Mouse (Mus musculus) heart, embryonic 16.5 days (tissue): ENCODE results near the gene Cux2. TPM values are rescaled to one million over a fixed set of nuclear protein-coding genes. Genes with fewer than 3 reads are reported as not detected.

ENCODE experiments used
- ATAC-seq: fragments of 200-750 bp; cut with Nextera tagmentation; replicated peaks from 2 replicates; pipeline ENCODE4 v1.8.0; 2017; ENCODE audit warnings: moderate number of reproducible peaks; ENCODE audit not compliant: insufficient read depth, low FRiP score; ENCODE audit errors: extremely low read depth
- H3K27ac ChIP-seq: fragments of 300-500 bp; sonication (generic); 2 replicates; pipeline ENCODE4 v1.5.1; 2014; ENCODE audit warnings: mild to moderate bottlenecking, low read length, control low read depth, moderate library complexity
- H3K27me3 ChIP-seq: fragments of 300-500 bp; sonication (generic); 2 replicates; pipeline ENCODE4 v1.6.1; 2014; ENCODE audit warnings: low read length, mixed read lengths; ENCODE audit not compliant: control insufficient read depth, insufficient read depth
- H3K36me3 ChIP-seq: fragments of 300-500 bp; sonication (generic); 2 replicates; pipeline ENCODE4 v1.6.1; 2014; ENCODE audit not compliant: control insufficient read depth, insufficient read depth
- H3K4me1 ChIP-seq: fragments of 300-500 bp; sonication (generic); 2 replicates; pipeline ENCODE4 v1.6.1; 2014; ENCODE audit warnings: low read length, mixed read lengths; ENCODE audit not compliant: control insufficient read depth, insufficient read depth
- H3K4me2 ChIP-seq: fragments of 300-500 bp; sonication (generic); 2 replicates; pipeline ENCODE4 v1.6.1; 2014; ENCODE audit warnings: low read depth, mild to moderate bottlenecking, control low read depth, low read length
- H3K4me3 ChIP-seq: fragments of 300-500 bp; sonication (generic); 2 replicates; pipeline ENCODE4 v1.5.1; 2014; ENCODE audit warnings: mild to moderate bottlenecking, control low read depth, low read length
- H3K9ac ChIP-seq: fragments of 300-500 bp; sonication (generic); 2 replicates; pipeline ENCODE4 v1.6.1; 2014; ENCODE audit warnings: low read length, control low read depth
- H3K9me3 ChIP-seq: fragments of 300-500 bp; sonication (generic); replicated peaks from 2 replicates; pipeline ENCODE4 v1.6.1; 2016; ENCODE audit warnings: low read length; ENCODE audit not compliant: control insufficient read depth
- WGBS: fragments of 180-500 bp; shearing (Covaris S2); extraction: QIAGEN DNeasy Blood & Tissue Kit; methylation state at CpG from one replicate; pipeline ENCODE4 v1.1.7; 2014; 5-methylcytosine and 5-hydroxymethylcytosine counted together
- polyA plus RNA-seq: library from polyadenylated mRNA; unstranded; fragments of >200 nt; fragmentation: Nextera tagmentation; extraction: Ambion mirVana; gene quantifications from 2 replicates; pipeline ENCODE4 v1.2.1, GENCODE M21; 2015

The Cux2 gene
- polyA plus RNA-seq, 1 experiment from 2014 or later, result 3.0 TPM

- Histone ChIP-seq H3K9me3 (peaks cover 3% of the 10 kb centered on the region), H3K4me1 (peaks cover 5% of the 10 kb centered on the region; the same call in 1 of the 2 replicates), H3K36me3 (peaks cover 8% of the 10 kb centered on the region), H3K4me3 (no peak overlapping the region), H3K27me3 (no peaks in the 10 kb centered on the region), H3K27ac (no peak overlapping the region), H3K4me2 (no peak overlapping the region), H3K9ac (no peak overlapping the region)
- WGBS, result 74% methylated on average over 19 of the region's 19 CpGs
- ATAC-seq, result no peak
Measured at GRCm38 (mm10) chr5:122032471-122033166, 17.3 kb downstream of the Cux2 start.

GRCm38 (mm10) chr5:122031146-122031545 is 18.8 kb downstream of the Cux2 start:
- Histone ChIP-seq H3K9ac (no peak overlapping the region), H3K27me3 (no peaks in the 10 kb centered on the region), H3K36me3 (peaks cover under 1% of the 10 kb centered on the region; the same call in 1 of the 2 replicates), H3K9me3 (no peaks in the 10 kb centered on the region), H3K4me3 (no peak overlapping the region), H3K4me1 (peaks cover 5% of the 10 kb centered on the region; the same call in 1 of the 2 replicates), H3K4me2 (no peak overlapping the region), H3K27ac (no peak overlapping the region)
- whole genome bisulfite sequencing, result 67% methylated on average over 12 of the region's 12 CpGs
- no peak for ATAC-seq

- Histone ChIP-seq H3K27me3 (no peaks in the 10 kb centered on the region), H3K36me3 (no peaks in the 10 kb centered on the region), H3K9me3 (no peaks in the 10 kb centered on the region), H3K4me2 (no peak overlapping the region), H3K4me3 (no peak overlapping the region), H3K4me1 (peaks cover 5% of the 10 kb centered on the region; the same call in 1 of the 2 replicates), H3K9ac (no peak overlapping the region), H3K27ac (no peak overlapping the region)
- ATAC-seq, result no peak
- 54% methylated on average over 9 of the region's 11 CpGs for WGBS
Measured at GRCm38 (mm10) chr5:122030640-122031039, 19.3 kb downstream of the Cux2 start.

- Histone ChIP-seq H3K27ac (no peak overlapping the region), H3K4me3 (no peak overlapping the region), H3K9ac (no peak overlapping the region), H3K36me3 (no peaks in the 10 kb centered on the region), H3K4me2 (no peak overlapping the region), H3K4me1 (peaks cover 5% of the 10 kb centered on the region; the same call in 1 of the 2 replicates), H3K9me3 (peaks cover 10% of the 10 kb centered on the region), H3K27me3 (no peaks in the 10 kb centered on the region)
- no peak for ATAC-seq
- whole genome bisulfite sequencing, result 73% methylated on average over 9 of the region's 9 CpGs
Measured at GRCm38 (mm10) chr5:122026771-122027170, 23.1 kb downstream of the Cux2 start.

GRCm38 (mm10) chr5:122026284-122026683 is 23.6 kb downstream of the Cux2 start:
- WGBS, result 53% methylated on average over 7 of the region's 7 CpGs
- H3K4me2 ChIP-seq, result no peak overlapping the region
- no peaks in the 10 kb centered on the region for H3K36me3 ChIP-seq

GRCm38 (mm10) chr5:122025117-122025516 is 24.8 kb downstream of the Cux2 start:
- Histone ChIP-seq H3K4me2 (no peak overlapping the region), H3K4me1 (no peaks in the 10 kb centered on the region), H3K36me3 (no peaks in the 10 kb centered on the region), H3K27me3 (no peaks in the 10 kb centered on the region), H3K9me3 (peaks cover 10% of the 10 kb centered on the region), H3K9ac (no peak overlapping the region), H3K27ac (no peak overlapping the region), H3K4me3 (no peak overlapping the region)
- WGBS, result 88% methylated on average over 11 of the region's 11 CpGs
- ATAC-seq, result no peak

More at GRCm38 (mm10) chr5:122026284-122026683, 23.6 kb downstream of the Cux2 start:
- Histone ChIP-seq H3K9ac (no peak overlapping the region), H3K9me3 (peaks cover 10% of the 10 kb centered on the region), H3K4me3 (no peak overlapping the region), H3K27ac (no peak overlapping the region), H3K4me1 (peaks cover under 1% of the 10 kb centered on the region; the same call in 1 of the 2 replicates), H3K27me3 (no peaks in the 10 kb centered on the region)
- no peak for ATAC-seq

- no peak overlapping the region for H3K27ac ChIP-seq
- no peak overlapping the region for H3K4me2 ChIP-seq
- no peaks in the 10 kb centered on the region for H3K4me1 ChIP-seq
- H3K4me3 ChIP-seq, result no peak overlapping the region
- no peaks in the 10 kb centered on the region for H3K27me3 ChIP-seq
- no peak overlapping the region for H3K9ac ChIP-seq
- H3K36me3 ChIP-seq, result no peaks in the 10 kb centered on the region
- WGBS, result 84% methylated on average over 17 of the region's 17 CpGs
- ATAC-seq, result no peak
- peaks cover 10% of the 10 kb centered on the region for H3K9me3 ChIP-seq
Measured at GRCm38 (mm10) chr5:122019288-122019687, 30.6 kb downstream of the Cux2 start.

GRCm38 (mm10) chr5:122017778-122018177 is 32.1 kb downstream of the Cux2 start:
- no peaks in the 10 kb centered on the region for H3K27me3 ChIP-seq
- no peak for ATAC-seq
- H3K9me3 ChIP-seq, result peaks cover 6% of the 10 kb centered on the region
- no peak overlapping the region for H3K9ac ChIP-seq
- no peaks in the 10 kb centered on the region for H3K36me3 ChIP-seq
- no peak overlapping the region for H3K4me2 ChIP-seq
- H3K4me1 ChIP-seq, result no peaks in the 10 kb centered on the region
- H3K4me3 ChIP-seq, result no peak overlapping the region
- 80% methylated on average over 9 of the region's 9 CpGs for WGBS
- no peak overlapping the region for H3K27ac ChIP-seq

- Histone ChIP-seq H3K27ac (no peak overlapping the region), H3K4me2 (no peak overlapping the region), H3K4me3 (no peak overlapping the region), H3K36me3 (no peaks in the 10 kb centered on the region), H3K27me3 (no peaks in the 10 kb centered on the region), H3K9ac (no peak overlapping the region), H3K9me3 (peaks cover 2% of the 10 kb centered on the region; the same call in 1 of the 2 replicates), H3K4me1 (no peaks in the 10 kb centered on the region)
- ATAC-seq, result no peak
- 69% methylated on average over 13 of the region's 13 CpGs for WGBS
Measured at GRCm38 (mm10) chr5:122017269-122017668, 32.6 kb downstream of the Cux2 start.
